ENCODE assay signal across 9 mouse cellular contexts in the genomic region with DNA sequence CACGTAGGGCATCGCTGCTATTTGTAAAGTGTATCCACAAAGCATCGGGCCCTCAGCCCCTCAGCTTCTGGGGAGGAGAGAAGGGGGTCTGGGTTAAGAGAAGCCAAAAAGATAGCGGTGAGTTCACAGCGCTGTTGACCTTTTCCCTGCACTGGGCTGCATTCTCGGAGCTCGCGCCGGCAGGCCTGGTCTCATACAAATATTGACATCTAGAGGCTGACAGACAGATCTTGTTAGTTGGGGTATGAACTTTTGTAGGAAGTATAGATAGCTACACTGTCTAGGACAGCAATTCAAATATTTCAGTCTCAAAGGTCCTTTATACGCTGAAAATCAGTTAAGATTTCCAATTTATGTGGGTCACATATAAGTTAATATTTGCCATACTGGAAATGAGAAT.
"Had no signal": no experiment of that assay in that cellular context is flagged by ENCODE, and none has a peak within 500 bp of the region (broad histone marks: within the 10 kb centered on the region; RNA-seq: fewer than 3 reads in every experiment).

No protein-coding gene starts in this region.

- H3K27ac ChIP-seq: midbrain, embryonic 12.5 days had no signal

- H3K27me3 ChIP-seq: midbrain, embryonic 12.5 days had no signal

- DNase-seq: kidney, adult 18-20 months; kidney, postnatal 14 days; left cerebral cortex, postnatal 4 days; lung, adult 18-20 months; right cerebral cortex, adult 18-20 months; right cerebral cortex, postnatal 25 days; thymus, postnatal 4 days had no signal

- H3K4me3 ChIP-seq: midbrain, embryonic 12.5 days had no signal

- H3K9ac ChIP-seq: midbrain, embryonic 12.5 days had no signal

- H3K36me3 ChIP-seq: midbrain, embryonic 12.5 days had no signal

- H3K9me3 ChIP-seq: midbrain, embryonic 12.5 days had no signal

- H3K4me2 ChIP-seq: midbrain, embryonic 12.5 days had no signal

- ATAC-seq: midbrain, embryonic 16.5 days had no signal
